Mouse (Mus musculus) heart, postnatal 0 days (tissue): ENCODE data around the gene Hadha. TPM values are rescaled to one million over a fixed set of nuclear protein-coding genes. Genes with fewer than 3 reads are reported as not detected.

Source experiments
- ATAC-seq: fragments of 200-750 bp; cut with Nextera tagmentation; 2 replicates; pipeline ENCODE4 v1.8.0; 2017; ENCODE audit warnings: low read depth, moderate number of reproducible peaks, moderate library complexity; ENCODE audit not compliant: insufficient read depth
- DNase-seq: peaks from one replicate; pipeline ENCODE4 v3.0.0-alpha.2; 2016; ENCODE audit warnings: low spot score
- H3K27ac ChIP-seq: fragments of 300-500 bp; sonication (generic); 2 replicates; pipeline ENCODE4 v1.5.1; 2014; ENCODE audit warnings: low read depth, mild to moderate bottlenecking
- H3K27me3 ChIP-seq: fragments of 300-500 bp; sonication (generic); 2 replicates; pipeline ENCODE4 v1.6.1; 2014; ENCODE audit warnings: low read length, mixed read lengths; ENCODE audit not compliant: control insufficient read depth, insufficient read depth
- H3K36me3 ChIP-seq: fragments of 300-500 bp; sonication (generic); replicated peaks from 2 replicates; pipeline ENCODE4 v1.6.1; 2014; ENCODE audit warnings: low read length, mixed read lengths; ENCODE audit not compliant: control insufficient read depth, insufficient read depth
- H3K4me1 ChIP-seq: fragments of 300-500 bp; sonication (generic); 2 replicates; pipeline ENCODE4 v1.6.1; 2014; ENCODE audit warnings: antibody characterized with exemption; ENCODE audit not compliant: control insufficient read depth, insufficient read depth
- H3K4me2 ChIP-seq: fragments of 300-500 bp; sonication (generic); 2 replicates; pipeline ENCODE4 v1.6.1; 2014; ENCODE audit warnings: low read depth, mild to moderate bottlenecking, low read length, moderate library complexity
- H3K4me3 ChIP-seq: fragments of 300-500 bp; sonication (generic); 2 replicates; pipeline ENCODE4 v1.5.1; 2014; ENCODE audit warnings: low read depth, low read length
- H3K9ac ChIP-seq: fragments of 300-500 bp; sonication (generic); replicated peaks from 2 replicates; pipeline ENCODE4 v1.6.1; 2014; ENCODE audit warnings: low read depth, low read length, mixed read lengths
- H3K9me3 ChIP-seq: fragments of 300-500 bp; sonication (generic); replicated peaks from 2 replicates; pipeline ENCODE4 v1.6.1; 2016; ENCODE audit warnings: low read length; ENCODE audit not compliant: control insufficient read depth
- CTCF ChIP-seq: IDR thresholded peaks from 2 replicates; pipeline ENCODE4 v1.5.1; 2016; ENCODE audit warnings: antibody characterized with exemption, control low read depth, low read depth
- EP300 ChIP-seq: IDR thresholded peaks from 2 replicates; pipeline ENCODE4 v1.6.1; 2016; ENCODE audit warnings: antibody characterized with exemption, low read depth
- WGBS: fragments of 180-500 bp; shearing (Covaris S2); extraction: QIAGEN DNeasy Blood & Tissue Kit; methylation state at CpG from one replicate; pipeline ENCODE4 v1.1.7; 2014; 5-methylcytosine and 5-hydroxymethylcytosine counted together
- polyA plus RNA-seq: library from polyadenylated mRNA; unstranded; fragments of >200 nt; fragmentation: Nextera tagmentation; extraction: Ambion mirVana; gene quantifications from 2 replicates; pipeline ENCODE4 v1.2.1, GENCODE M21; 2015
- total RNA-seq: library from RNA; depleted of rRNA; stranded (reverse); fragments of >200 nt; gene quantifications from 2 replicates; pipeline ENCODE4 v1.2.3, GENCODE M21; 2014; ENCODE audit warnings: low replicate concordance

The Hadha gene
- total and polyA plus RNA-seq, 2 experiments from 2014 or later = 497 to 722 TPM

DNA sequence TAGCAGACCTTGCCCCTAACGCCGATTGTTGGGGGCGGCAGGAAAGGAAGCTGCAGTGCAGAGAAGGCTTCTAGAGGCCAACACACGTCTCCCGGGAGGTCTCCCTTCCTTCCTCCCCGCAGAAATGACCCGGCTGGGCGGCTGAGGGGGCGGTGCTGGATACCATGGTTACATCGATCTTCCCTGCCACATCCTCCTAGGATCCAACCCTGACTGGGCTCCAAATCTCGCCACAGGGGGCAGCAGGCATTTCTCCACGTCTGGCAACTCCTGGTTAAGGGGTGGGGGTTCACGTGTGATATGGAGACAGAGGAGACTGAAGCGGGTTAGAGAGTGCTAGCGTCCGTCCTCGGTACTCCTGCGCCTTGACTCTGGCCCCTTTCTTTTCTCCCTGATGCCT, 43.8 kb downstream of the Hadha start:
- DNase-seq = peak; percentile 38
- Histone ChIP-seq H3K27ac (no peak overlapping the region), H3K4me3 (peak overlapping the region; percentile 16), H3K9ac (no peak overlapping the region), H3K36me3 (no peaks in the 10 kb centered on the region), H3K4me2 (peak overlapping the region; percentile 46), H3K27me3 (peaks cover 76% of the 10 kb centered on the region), H3K9me3 (no peaks in the 10 kb centered on the region), H3K4me1 (peaks cover 14% of the 10 kb centered on the region; the same call in 1 of the 2 replicates)
- 2% methylated on average over 18 of the region's 18 CpGs for WGBS
- TF ChIP-seq CTCF = peak; percentile 45
- no peak for TF ChIP-seq EP300
- ATAC-seq = peak; percentile 17; the same call in 1 of the 2 replicates

DNA sequence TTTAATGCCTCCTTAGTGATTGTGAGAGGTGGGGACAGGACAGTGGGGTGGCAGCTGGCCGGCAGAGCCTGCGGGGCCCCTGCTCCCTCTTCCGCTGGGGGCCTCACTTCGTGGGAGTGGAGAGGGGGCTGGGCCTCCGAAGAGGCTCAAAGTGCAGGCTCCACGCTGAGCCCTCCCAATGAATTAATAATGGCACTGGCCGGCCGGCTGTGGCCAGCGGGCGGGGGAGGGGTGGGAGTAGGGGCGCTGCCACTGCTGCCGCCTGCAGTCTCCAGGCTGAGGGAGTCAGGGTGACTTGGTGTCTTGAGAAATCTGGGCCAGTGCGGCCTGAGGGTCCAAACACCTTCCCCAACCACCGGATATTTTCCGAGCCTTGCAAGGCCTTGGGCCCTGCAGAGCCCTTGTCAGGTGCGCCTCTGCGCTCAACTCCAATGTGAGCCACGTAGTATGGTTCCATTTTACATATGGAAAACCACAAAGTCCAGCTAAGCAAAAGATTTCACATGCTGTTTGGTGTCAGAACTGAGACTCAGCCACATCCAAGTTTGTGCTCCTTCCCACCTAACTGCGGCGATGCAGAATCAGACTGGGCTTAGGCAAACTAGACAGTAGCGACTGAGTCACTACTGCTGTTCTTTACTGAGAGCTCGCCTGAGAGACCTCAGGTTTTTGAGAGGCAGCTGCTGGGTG, 44.4 kb downstream of the Hadha start:
- peaks cover 79% of the 10 kb centered on the region for H3K27me3 ChIP-seq
- no peak overlapping the region for H3K27ac ChIP-seq
- H3K36me3 ChIP-seq = no peaks in the 10 kb centered on the region
- peaks cover 14% of the 10 kb centered on the region; the same call in 1 of the 2 replicates for H3K4me1 ChIP-seq
- H3K4me2 ChIP-seq = peak overlapping the region; percentile 46
- TF ChIP-seq CTCF (no peak), EP300 (no peak)
- WGBS = 23% methylated on average over 22 of the region's 22 CpGs
- H3K4me3 ChIP-seq = peak overlapping the region; percentile 16
- no peak for DNase-seq
- no peak for ATAC-seq
- no peak overlapping the region for H3K9ac ChIP-seq
- H3K9me3 ChIP-seq = no peaks in the 10 kb centered on the region

DNA sequence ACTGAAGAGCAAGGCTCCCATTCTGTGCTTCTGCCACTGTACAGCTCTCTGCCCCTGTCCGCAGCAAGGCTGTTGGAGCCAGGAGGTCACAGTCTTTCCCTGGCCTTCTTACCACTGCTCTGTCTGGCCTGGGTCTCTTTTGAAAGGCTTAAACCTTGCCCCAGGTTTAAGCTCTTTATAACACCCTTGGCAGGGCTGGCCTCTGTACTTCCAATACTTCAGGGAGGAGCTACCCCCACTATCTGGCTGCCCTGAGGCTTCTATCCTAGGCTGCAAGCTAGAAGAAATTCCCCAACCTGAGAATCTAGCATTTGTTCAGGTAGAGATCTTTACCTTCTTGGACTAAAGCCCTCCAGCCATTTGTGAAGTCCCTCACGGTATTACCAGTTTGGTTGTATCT, 45.1 kb downstream of the Hadha start:
- ATAC-seq = no peak
- WGBS = 70% methylated on average over 2 of the region's 2 CpGs
- Histone ChIP-seq H3K4me2 (no peak overlapping the region), H3K27ac (no peak overlapping the region), H3K27me3 (peaks cover 83% of the 10 kb centered on the region), H3K36me3 (no peaks in the 10 kb centered on the region), H3K9ac (no peak overlapping the region), H3K9me3 (no peaks in the 10 kb centered on the region), H3K4me3 (no peak overlapping the region), H3K4me1 (peaks cover 20% of the 10 kb centered on the region)
- no peak for DNase-seq
- TF ChIP-seq EP300 (no peak), CTCF (no peak)

DNA sequence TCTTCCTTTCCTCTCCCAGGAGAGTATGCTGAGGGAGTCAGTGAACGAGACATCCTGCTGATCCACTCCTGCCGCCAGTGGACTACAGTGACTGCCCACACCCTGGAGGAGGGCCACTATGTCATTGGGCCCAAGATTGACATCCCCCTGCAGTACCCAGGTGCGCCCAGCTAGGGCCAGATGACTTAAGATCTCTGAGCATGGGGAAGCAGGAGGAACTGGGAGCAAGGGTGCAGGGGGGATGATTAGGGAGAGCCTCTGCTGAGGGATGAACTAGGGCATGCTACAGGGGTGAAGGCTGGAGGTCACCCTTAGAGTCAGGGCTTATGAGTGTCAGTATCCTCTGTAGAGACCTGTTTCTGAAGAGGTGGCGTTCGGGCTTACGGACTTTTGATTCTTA, 46.7 kb downstream of the Hadha start:
- Histone ChIP-seq H3K9me3 (no peaks in the 10 kb centered on the region), H3K27me3 (peaks cover 84% of the 10 kb centered on the region), H3K36me3 (no peaks in the 10 kb centered on the region), H3K4me1 (peaks cover 22% of the 10 kb centered on the region), H3K27ac (no peak overlapping the region), H3K4me3 (no peak overlapping the region), H3K4me2 (no peak overlapping the region), H3K9ac (no peak overlapping the region)
- DNase-seq (no peak), ATAC-seq (no peak)
- WGBS = 70% methylated on average over 6 of the region's 6 CpGs
- TF ChIP-seq EP300 = no peak
- TF ChIP-seq CTCF = no peak

DNA sequence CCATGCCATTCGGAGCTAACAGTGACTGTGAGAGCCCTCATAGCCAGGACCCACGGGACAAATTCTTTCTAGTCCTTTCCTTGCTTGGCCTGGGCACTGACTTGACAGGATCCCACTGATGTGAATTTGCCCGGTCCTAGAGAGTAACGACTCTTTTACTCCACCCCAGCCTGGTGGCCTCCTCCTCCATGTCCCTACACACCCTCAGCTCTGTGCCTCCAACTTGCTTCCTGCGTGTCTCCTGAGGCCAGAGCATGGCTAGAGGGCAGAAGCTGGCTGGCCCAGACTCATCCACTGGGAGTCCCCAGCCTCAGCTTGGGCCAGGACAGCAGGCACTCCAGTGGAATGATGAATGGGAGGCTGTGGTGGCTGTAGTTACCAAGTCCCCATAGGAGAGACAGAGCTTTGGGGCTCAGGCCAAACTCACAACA, 47.3 kb downstream of the Hadha start:
- no peaks in the 10 kb centered on the region for H3K36me3 ChIP-seq
- no peak overlapping the region for H3K9ac ChIP-seq
- no peak overlapping the region for H3K4me2 ChIP-seq
- ATAC-seq (no peak), DNase-seq (no peak)
- WGBS = 16% methylated on average over 5 of the region's 5 CpGs
- no peak overlapping the region for H3K27ac ChIP-seq
- TF ChIP-seq EP300 (no peak), CTCF (no peak)
- H3K27me3 ChIP-seq = peaks cover 78% of the 10 kb centered on the region
- H3K9me3 ChIP-seq = no peaks in the 10 kb centered on the region
- H3K4me1 ChIP-seq = peaks cover 22% of the 10 kb centered on the region
- H3K4me3 ChIP-seq = no peak overlapping the region

DNA sequence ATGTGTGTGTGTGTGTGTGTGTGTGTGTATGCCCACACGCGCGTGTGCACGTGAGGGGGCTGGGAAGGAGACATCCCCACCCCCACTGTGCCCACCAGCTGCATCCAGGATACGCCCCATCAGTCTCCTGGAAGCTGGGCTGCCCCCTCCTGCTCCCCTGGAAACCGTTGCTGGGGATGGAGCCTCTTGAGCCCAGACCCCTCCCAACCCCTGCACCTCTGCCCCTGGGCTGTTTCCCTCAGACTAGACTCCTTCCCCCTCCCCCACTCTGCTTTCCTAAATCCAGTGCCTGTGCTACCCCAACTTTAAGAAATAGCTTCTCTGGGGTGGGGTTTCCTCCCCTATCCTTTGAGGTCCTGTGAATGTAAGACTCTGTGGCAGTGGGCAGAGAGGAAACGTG, 47.8 kb downstream of the Hadha start:
- TF ChIP-seq CTCF (no peak), EP300 (no peak)
- H3K9ac ChIP-seq = no peak overlapping the region
- no peak overlapping the region for H3K27ac ChIP-seq
- H3K4me1 ChIP-seq = peaks cover 22% of the 10 kb centered on the region
- no peak overlapping the region for H3K4me2 ChIP-seq
- H3K36me3 ChIP-seq = no peaks in the 10 kb centered on the region
- ATAC-seq (no peak), DNase-seq (no peak)
- H3K4me3 ChIP-seq = no peak overlapping the region
- H3K9me3 ChIP-seq = no peaks in the 10 kb centered on the region
- WGBS = 16% methylated on average over 7 of the region's 7 CpGs
- H3K27me3 ChIP-seq = peaks cover 74% of the 10 kb centered on the region
